Comparison of ENCODE assay signal across 9 mouse cellular contexts in genomic region chr8:54736660-54737312, GRCm38 (mm10).
DNase-seq lines count a peak whose midpoint lies in the region; ATAC-seq and TF ChIP-seq lines count a peak whose summit lies in the region.
"Had no signal": no experiment of that assay in that cellular context is flagged by ENCODE, and none has a peak within 500 bp of the region (broad histone marks: within the 10 kb centered on the region; RNA-seq: fewer than 3 reads in every experiment).

No protein-coding gene starts in this region.

- peak; percentile 53 for TF ChIP-seq CTCF in intestine, postnatal 0 days (IDR thresholded peaks at IDR 0.05; ENCODE audit: low read depth)
- TF ChIP-seq CTCF in stomach, postnatal 0 days (IDR thresholded peaks at IDR 0.05; ENCODE audit: low read depth) = peak; percentile 73

- 61% methylated on average over 5 of the region's 5 CpGs for WGBS in intestine, postnatal 0 days
- 61% methylated on average over 5 of the region's 5 CpGs for WGBS in intestine, embryonic 16.5 days
- 63% methylated on average over 5 of the region's 5 CpGs for WGBS in forebrain, embryonic 15.5 days
- WGBS in stomach, postnatal 0 days = 57% methylated on average over 5 of the region's 5 CpGs

- no peak for ATAC-seq in intestine, postnatal 0 days
- ATAC-seq in intestine, embryonic 16.5 days = no peak
- ATAC-seq in forebrain, embryonic 15.5 days (replicated peaks) = peak; percentile 84
- ATAC-seq in stomach, postnatal 0 days (ENCODE audit: low FRiP score, low TSS enrichment) = no peak
- ATAC-seq: intestine, embryonic 15.5 days had no signal

- H3K9ac ChIP-seq in intestine, postnatal 0 days (ENCODE audit: low read depth, low read length) = no peak overlapping the region
- H3K9ac ChIP-seq in intestine, embryonic 16.5 days (ENCODE audit: low read depth, low read length) = no peak overlapping the region
- no peak overlapping the region for H3K9ac ChIP-seq in forebrain, embryonic 15.5 days (replicated peaks)
- H3K9ac ChIP-seq in stomach, postnatal 0 days (ENCODE audit: low read length) = no peak overlapping the region
- H3K9ac ChIP-seq: intestine, embryonic 15.5 days had no signal

- no peaks in the 10 kb centered on the region for H3K4me1 ChIP-seq in intestine, postnatal 0 days (replicated peaks; ENCODE audit: control insufficient read depth, insufficient read depth, low read length)
- no peaks in the 10 kb centered on the region for H3K4me1 ChIP-seq in intestine, embryonic 16.5 days (ENCODE audit: control insufficient read depth, insufficient read depth, low read length)
- H3K4me1 ChIP-seq in forebrain, embryonic 15.5 days = no peaks in the 10 kb centered on the region
- no peaks in the 10 kb centered on the region for H3K4me1 ChIP-seq in stomach, postnatal 0 days (replicated peaks; ENCODE audit: control insufficient read depth, insufficient read depth)
- H3K4me1 ChIP-seq: intestine, embryonic 15.5 days had no signal

- DNase-seq in right cerebral cortex, adult 18-20 months = peak; percentile 25
- no peak for DNase-seq in right cerebral cortex, postnatal 4 days
- DNase-seq in stomach, postnatal 0 days (ENCODE audit: low spot score) = no peak
- DNase-seq in MN1 (ENCODE audit: low spot score) = no peak
- DNase-seq: gastrocnemius, postnatal 10 days had no signal

- no peak for TF ChIP-seq EP300 in stomach, postnatal 0 days (optimal IDR thresholded peaks at IDR 0.05)

- no peak overlapping the region for H3K4me2 ChIP-seq in intestine, postnatal 0 days (replicated peaks; ENCODE audit: low read depth)
- no peak overlapping the region for H3K4me2 ChIP-seq in intestine, embryonic 16.5 days (ENCODE audit: low read depth, low read length)
- no peak overlapping the region for H3K4me2 ChIP-seq in forebrain, embryonic 15.5 days (replicated peaks)
- no peak overlapping the region for H3K4me2 ChIP-seq in stomach, postnatal 0 days (replicated peaks; ENCODE audit: low read depth)
- H3K4me2 ChIP-seq: intestine, embryonic 15.5 days had no signal

- H3K9me3 ChIP-seq in intestine, postnatal 0 days (ENCODE audit: control insufficient read depth) = no peaks in the 10 kb centered on the region
- H3K9me3 ChIP-seq in intestine, embryonic 16.5 days (ENCODE audit: control insufficient read depth, low read length) = no peaks in the 10 kb centered on the region
- H3K9me3 ChIP-seq in forebrain, embryonic 15.5 days = no peaks in the 10 kb centered on the region
- no peaks in the 10 kb centered on the region for H3K9me3 ChIP-seq in stomach, postnatal 0 days (ENCODE audit: control insufficient read depth, low read length)
- H3K9me3 ChIP-seq: intestine, embryonic 15.5 days had no signal

- H3K27ac ChIP-seq in intestine, postnatal 0 days (ENCODE audit: low read depth, low read length) = no peak overlapping the region
- H3K27ac ChIP-seq in intestine, embryonic 16.5 days (ENCODE audit: low read length) = no peak overlapping the region
- H3K27ac ChIP-seq in forebrain, embryonic 15.5 days (replicated peaks) = no peak overlapping the region
- H3K27ac ChIP-seq in stomach, postnatal 0 days (replicated peaks) = no peak overlapping the region
- H3K27ac ChIP-seq: intestine, embryonic 15.5 days had no signal

- no peaks in the 10 kb centered on the region for H3K27me3 ChIP-seq in intestine, postnatal 0 days (replicated peaks; ENCODE audit: control insufficient read depth, insufficient read depth, low read length)
- no peaks in the 10 kb centered on the region for H3K27me3 ChIP-seq in intestine, embryonic 16.5 days (replicated peaks; ENCODE audit: control insufficient read depth, insufficient read depth, low read length)
- no peaks in the 10 kb centered on the region for H3K27me3 ChIP-seq in forebrain, embryonic 15.5 days
- H3K27me3 ChIP-seq in stomach, postnatal 0 days (ENCODE audit: control insufficient read depth, insufficient read depth, low read length) = no peaks in the 10 kb centered on the region

- H3K4me3 ChIP-seq in intestine, postnatal 0 days (ENCODE audit: low read depth, low read length) = no peak overlapping the region
- no peak overlapping the region for H3K4me3 ChIP-seq in intestine, embryonic 16.5 days (ENCODE audit: low read length)
- H3K4me3 ChIP-seq in forebrain, embryonic 15.5 days = no peak overlapping the region
- H3K4me3 ChIP-seq in stomach, postnatal 0 days (ENCODE audit: low read depth, low read length) = no peak overlapping the region
- H3K4me3 ChIP-seq: intestine, embryonic 15.5 days had no signal

- H3K36me3 ChIP-seq in intestine, postnatal 0 days (ENCODE audit: control insufficient read depth, insufficient read depth) = no peaks in the 10 kb centered on the region
- no peaks in the 10 kb centered on the region for H3K36me3 ChIP-seq in intestine, embryonic 16.5 days (ENCODE audit: control insufficient read depth, insufficient read depth, low read length)
- H3K36me3 ChIP-seq in forebrain, embryonic 15.5 days = no peaks in the 10 kb centered on the region
- H3K36me3 ChIP-seq in stomach, postnatal 0 days (ENCODE audit: control insufficient read depth, insufficient read depth, low read length) = no peaks in the 10 kb centered on the region
- H3K36me3 ChIP-seq: intestine, embryonic 15.5 days had no signal
